Mouse (Mus musculus) lung, postnatal 0 days (tissue): Measurements from ENCODE around the gene Usp15.

Experiments
- CTCF ChIP-seq: IDR thresholded peaks from 2 replicates; pipeline ENCODE4 v1.5.1; 2016; ENCODE audit warnings: antibody characterized with exemption, mild to moderate bottlenecking
- EP300 ChIP-seq: IDR thresholded peaks from 2 replicates; pipeline ENCODE4 v1.6.1; 2016; ENCODE audit warnings: antibody characterized with exemption, mild to moderate bottlenecking, control low read depth

GRCm38 (mm10) chr10:123131487-123131886, 65.3 kb downstream of the Usp15 start:
- TF ChIP-seq CTCF (no peak), EP300 (no peak)
